Mouse (Mus musculus): ENCODE data around the gene Adcyap1r1. TPM values are rescaled to one million over a fixed set of nuclear protein-coding genes. Genes with fewer than 3 reads are reported as not detected.

The Adcyap1r1 gene
- total and polyA plus RNA-seq, 3 experiments = not detected

DNA sequence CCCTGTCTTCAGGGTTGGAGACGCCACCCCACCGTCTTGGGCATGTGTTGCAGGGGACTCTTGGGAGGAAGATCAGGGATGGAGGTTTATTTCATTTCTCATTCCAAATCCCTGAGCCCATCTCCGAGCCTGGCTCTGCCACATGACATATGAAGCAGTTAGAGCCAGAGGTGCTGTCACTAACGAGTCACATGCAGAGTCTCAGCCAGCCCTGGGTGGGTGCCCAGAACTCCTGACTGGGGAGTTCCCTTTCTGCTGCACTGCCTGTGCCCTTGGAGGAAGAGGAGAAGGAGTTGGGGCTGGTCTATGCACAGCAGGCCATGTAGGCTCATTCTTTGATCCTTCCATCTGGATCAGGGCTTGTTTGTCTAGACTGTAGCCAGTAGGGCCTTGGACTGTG, 13.5 kb downstream of the Adcyap1r1 start:
- Histone ChIP-seq H3K4me2 (ENCODE audit: insufficient read depth, low read depth, poor library complexity, severe bottlenecking) (no peak overlapping the region), H3K27me3 (replicated peaks) (peaks cover 26% of the 10 kb centered on the region), H3K36me3 (replicated peaks in 1 of 2; ENCODE audit: control insufficient read depth in 1 of 2, insufficient read depth in 1 of 2, low read length in 1 of 2) (no peaks in the 10 kb centered on the region), H3K9ac (ENCODE audit: insufficient read depth, low read depth) (no peak overlapping the region), H3K79me2 (replicated peaks; ENCODE audit: control insufficient read depth, extremely low read depth, insufficient read depth, poor library complexity, severe bottlenecking) (no peaks in the 10 kb centered on the region), H3K27ac (ENCODE audit: insufficient read depth, low read depth) (no peak overlapping the region), H3K4me3 (replicated peaks in 1 of 3; ENCODE audit: low read depth in 2 of 3, low read length in 2 of 3, poor library complexity in 1 of 3) (no peak overlapping the region), H3K4me1 (ENCODE audit: control insufficient read depth in 1 of 2, insufficient read depth in 2 of 2) (peaks cover 0 to 8% of the 10 kb centered on the region in 2 experiments; a peak in 2 of 4 replicates), H3K9me3 (replicated peaks; ENCODE audit: low read length) (no peaks in the 10 kb centered on the region)
- TF ChIP-seq TCF12 (IDR thresholded peaks at IDR 0.05; ENCODE audit: low read depth, low read length) (no peak), USF2 (conservative IDR thresholded peaks at IDR 0.05; ENCODE audit: low read depth, low read length) (no peak), MAZ (IDR thresholded peaks at IDR 0.05; ENCODE audit: low read depth, low read length) (no peak), SIN3A (IDR thresholded peaks at IDR 0.05; ENCODE audit: low read length) (no peak), BHLHE40 (IDR thresholded peaks at IDR 0.05; ENCODE audit: low read depth, low read length) (no peak), HCFC1 (IDR thresholded peaks at IDR 0.05; ENCODE audit: low read depth, low read length) (no peak), CHD2 (IDR thresholded peaks at IDR 0.05; ENCODE audit: low read length) (no peak), POLR2AphosphoS2 (IDR thresholded peaks at IDR 0.05; ENCODE audit: low read depth, low read length) (no peak), RCOR1 (conservative IDR thresholded peaks at IDR 0.05; ENCODE audit: low read depth, low read length) (no peak), SMC3 (IDR thresholded peaks at IDR 0.05; ENCODE audit: low read depth, low read length) (no peak), JUN (IDR thresholded peaks at IDR 0.05; ENCODE audit: insufficient read depth, low read depth, low read length) (no peak), TBP (conservative IDR thresholded peaks at IDR 0.05; ENCODE audit: low read depth, low read length) (no peak)
- dilution Hi-C loops (cut with MboI; ENCODE audit: extremely low pct_ligation_motif_present, extremely low pct_unique_long_range_greater_than_20kb, low sequenced_read_pairs) = no loop called here
- no peak for DNase-seq (ENCODE audit: extremely low read depth)
- in situ Hi-C loops (cut with MboI; ENCODE audit: low pct_ligation_motif_present, low pct_unique_long_range_greater_than_20kb, low sequenced_read_pairs) = no loop called here

DNA sequence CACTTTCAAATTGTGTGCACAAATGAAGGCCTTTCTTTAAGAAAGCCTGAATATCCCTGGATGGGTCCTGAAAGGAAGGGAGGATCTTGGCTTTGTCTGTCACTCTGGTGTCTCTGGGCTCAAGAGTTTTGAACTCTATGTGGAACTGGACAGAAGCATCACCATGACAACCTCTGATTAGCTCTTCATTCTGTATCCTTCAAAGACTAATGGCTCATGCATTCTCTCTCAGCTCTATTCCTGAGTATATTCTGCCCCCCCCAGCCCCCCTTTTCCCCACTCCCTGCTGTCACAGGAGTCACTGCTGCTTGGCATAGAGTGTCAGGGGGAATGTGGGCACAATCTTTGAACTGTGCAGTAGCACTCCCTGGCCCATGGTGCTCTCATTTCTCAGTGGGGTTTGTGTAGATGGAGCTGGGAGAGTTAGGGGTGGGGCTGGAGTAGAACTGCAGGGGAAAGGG, 14.6 kb downstream of the Adcyap1r1 start:
- Histone ChIP-seq H3K4me1 (ENCODE audit: control insufficient read depth in 1 of 2, insufficient read depth in 2 of 2) (peaks cover 0 to 8% of the 10 kb centered on the region in 2 experiments; a peak in 2 of 4 replicates), H3K79me2 (replicated peaks; ENCODE audit: control insufficient read depth, extremely low read depth, insufficient read depth, poor library complexity, severe bottlenecking) (no peaks in the 10 kb centered on the region), H3K4me2 (ENCODE audit: insufficient read depth, low read depth, poor library complexity, severe bottlenecking) (no peak overlapping the region), H3K27ac (ENCODE audit: insufficient read depth, low read depth) (no peak overlapping the region), H3K9me3 (replicated peaks; ENCODE audit: low read length) (no peaks in the 10 kb centered on the region), H3K4me3 (replicated peaks in 1 of 3; ENCODE audit: low read depth in 2 of 3, low read length in 2 of 3, poor library complexity in 1 of 3) (no peak overlapping the region), H3K36me3 (replicated peaks in 1 of 2; ENCODE audit: control insufficient read depth in 1 of 2, insufficient read depth in 1 of 2, low read length in 1 of 2) (no peaks in the 10 kb centered on the region), H3K27me3 (replicated peaks) (peaks cover 29% of the 10 kb centered on the region), H3K9ac (ENCODE audit: insufficient read depth, low read depth) (no peak overlapping the region)
- TF ChIP-seq ZMIZ1 (IDR thresholded peaks at IDR 0.05; ENCODE audit: low read depth, low read length) (no peak), RAD21 (IDR thresholded peaks at IDR 0.05; ENCODE audit: low read depth, low read length) (no peak), JUND (conservative IDR thresholded peaks at IDR 0.05; ENCODE audit: low read depth, low read length) (no peak), MAX (IDR thresholded peaks at IDR 0.05; ENCODE audit: low read length) (no peak), ETS1 (conservative IDR thresholded peaks at IDR 0.05; ENCODE audit: low read depth, low read length) (no peak), MXI1 (IDR thresholded peaks at IDR 0.05; ENCODE audit: low read depth, low read length) (no peak), TBP (conservative IDR thresholded peaks at IDR 0.05; ENCODE audit: low read depth, low read length) (no peak), RCOR1 (conservative IDR thresholded peaks at IDR 0.05; ENCODE audit: low read depth, low read length) (no peak), IRF4 (IDR thresholded peaks at IDR 0.05; ENCODE audit: low read depth, low read length) (no peak), MAZ (IDR thresholded peaks at IDR 0.05; ENCODE audit: low read depth, low read length) (no peak), EP300 (IDR thresholded peaks at IDR 0.05; ENCODE audit: low read length) (no peak), USF2 (conservative IDR thresholded peaks at IDR 0.05; ENCODE audit: low read depth, low read length) (no peak), JUN (IDR thresholded peaks at IDR 0.05; ENCODE audit: insufficient read depth, low read depth, low read length) (no peak), ZNF384 (IDR thresholded peaks at IDR 0.05; ENCODE audit: low read depth, low read length) (no peak), POLR2AphosphoS2 (IDR thresholded peaks at IDR 0.05; ENCODE audit: low read depth, low read length) (no peak)
- DNase-seq (ENCODE audit: extremely low read depth) = no peak
- in situ Hi-C loops (cut with MboI; ENCODE audit: low pct_ligation_motif_present, low pct_unique_long_range_greater_than_20kb, low sequenced_read_pairs) = no loop called here
- dilution Hi-C loops (cut with MboI; ENCODE audit: extremely low pct_ligation_motif_present, extremely low pct_unique_long_range_greater_than_20kb, low sequenced_read_pairs) = no loop called here

Measured in CH12.LX (cell line).